Mouse (Mus musculus) ovary, postnatal 14 days (tissue): ENCODE measurements around the gene Nckap5.

ENCODE experiments used
- DNase-seq: peaks from one replicate; pipeline ENCODE4 v3.0.0; 2022; ENCODE audit warnings: low spot score

The Nckap5 gene

GRCm38 (mm10) chr1:126765506-126766170, 65.0 kb downstream of the Nckap5 start:
- DNase-seq, result no peak

- DNase-seq, result no peak
These were observed 66.4 kb downstream of the Nckap5 start for GRCm38 (mm10) chr1:126764201-126764600.

GRCm38 (mm10) chr1:126763192-126763591, 67.4 kb downstream of the Nckap5 start:
- no peak for DNase-seq

- DNase-seq, result no peak
These were observed 70.2 kb downstream of the Nckap5 start for GRCm38 (mm10) chr1:126760386-126760785.

GRCm38 (mm10) chr1:126755682-126756081, 74.9 kb downstream of the Nckap5 start:
- no peak for DNase-seq

- DNase-seq, result no peak
These were observed 77.0 kb downstream of the Nckap5 start for GRCm38 (mm10) chr1:126753611-126754010.

GRCm38 (mm10) chr1:126752247-126753037, 78.2 kb downstream of the Nckap5 start:
- DNase-seq, result no peak

- DNase-seq, result no peak
These were observed 79.5 kb downstream of the Nckap5 start for GRCm38 (mm10) chr1:126751137-126751536.

- no peak for DNase-seq
These were observed 80.4 kb downstream of the Nckap5 start for GRCm38 (mm10) chr1:126750156-126750555.

GRCm38 (mm10) chr1:126747914-126748313, 82.7 kb downstream of the Nckap5 start:
- no peak for DNase-seq

- no peak for DNase-seq
These were observed 85.0 kb downstream of the Nckap5 start for GRCm38 (mm10) chr1:126745482-126746136.

- no peak for DNase-seq
These were observed 85.8 kb downstream of the Nckap5 start for GRCm38 (mm10) chr1:126744631-126745305.

GRCm38 (mm10) chr1:126738291-126738640, 92.3 kb downstream of the Nckap5 start:
- DNase-seq, result no peak

- peak; percentile 5 for DNase-seq
These were observed 92.9 kb downstream of the Nckap5 start for GRCm38 (mm10) chr1:126737554-126738290.

GRCm38 (mm10) chr1:126731691-126732090, 98.9 kb downstream of the Nckap5 start:
- no peak for DNase-seq

GRCm38 (mm10) chr1:126726400-126727055, 104.1 kb downstream of the Nckap5 start:
- DNase-seq, result no peak

- no peak for DNase-seq
These were observed 104.8 kb downstream of the Nckap5 start for GRCm38 (mm10) chr1:126725628-126726367.

- no peak for DNase-seq
These were observed 108.7 kb downstream of the Nckap5 start for GRCm38 (mm10) chr1:126721917-126722316.

- no peak for DNase-seq
These were observed 110.8 kb downstream of the Nckap5 start for GRCm38 (mm10) chr1:126719733-126720348.

GRCm38 (mm10) chr1:126706611-126707010, 124.0 kb downstream of the Nckap5 start:
- no peak for DNase-seq
